ENCODE assay signal across 8 mouse cellular contexts in the genomic region with DNA sequence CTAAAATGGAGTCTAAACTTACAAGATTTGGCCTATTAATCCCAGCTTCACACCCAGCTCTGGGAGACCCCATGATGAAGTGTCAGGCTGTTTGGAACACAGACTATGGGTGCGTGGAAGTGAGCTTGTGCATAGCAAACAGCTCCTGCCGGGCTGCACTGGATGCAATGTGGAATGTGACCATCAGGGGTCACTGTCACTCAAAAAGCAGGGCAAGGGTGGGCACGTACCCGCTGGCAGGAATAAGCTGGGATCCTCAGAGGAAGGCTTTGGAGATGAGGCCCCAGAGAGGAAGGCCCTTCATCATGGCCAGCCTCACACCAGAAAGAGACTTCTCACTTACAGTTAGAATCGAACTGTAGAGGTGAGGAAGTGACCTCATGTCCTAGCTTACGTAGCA. TPM values are rescaled to one million over a fixed set of nuclear protein-coding genes. Genes with fewer than 3 reads are reported as not detected.
A peak's percentile ranks its signal among the peaks of the same experiment; 100 is the strongest.
DNase-seq lines count a peak whose midpoint lies in the region; ATAC-seq and TF ChIP-seq lines count a peak whose summit lies in the region.

No protein-coding gene starts in this region.

- no peak overlapping the region for H3K27ac ChIP-seq in kidney, postnatal 0 days

- H3K27me3 ChIP-seq in kidney, postnatal 0 days (ENCODE audit: insufficient read depth, low read length) = no peaks in the 10 kb centered on the region

- peak; percentile 16 for DNase-seq in cerebellum, adult 11-12 months
- no peak for DNase-seq in cerebellum, adult 9-11 months
- peak; percentile 38 for DNase-seq in 3134 (ENCODE audit: extremely low read depth, insufficient read length, low spot score)
- DNase-seq in adrenal gland, postnatal 14 days = peak; percentile 66
- no peak for DNase-seq in kidney, postnatal 0 days (ENCODE audit: low spot score)
- DNase-seq in right cerebral cortex, postnatal 14 days = peak; percentile 40

- H3K9ac ChIP-seq in kidney, postnatal 0 days (ENCODE audit: low read depth, low read length) = no peak overlapping the region

- H3K4me3 ChIP-seq in kidney, postnatal 0 days (replicated peaks; ENCODE audit: low read depth, low read length) = no peak overlapping the region

- no peaks in the 10 kb centered on the region for H3K4me1 ChIP-seq in kidney, postnatal 0 days (replicated peaks; ENCODE audit: insufficient read depth, low read length)

- no peak overlapping the region for H3K4me2 ChIP-seq in kidney, postnatal 0 days (ENCODE audit: low read length)

- 0 out of 2 replicates have a peak, but pooled peaks have one; percentile 38 for ATAC-seq in erythroblast, adult 5-6 weeks (replicated peaks; ENCODE audit: low FRiP score, poor library complexity, severe bottlenecking)
- ATAC-seq in kidney, postnatal 0 days (replicated peaks; ENCODE audit: low FRiP score, low read depth) = peak; percentile 40; the same call in 1 of the 2 replicates
- ATAC-seq in megakaryocyte, adult 5-6 weeks (ENCODE audit: poor library complexity, severe bottlenecking) = peak; percentile 77

- no peaks in the 10 kb centered on the region for H3K9me3 ChIP-seq in kidney, postnatal 0 days (replicated peaks; ENCODE audit: low read length)

- H3K36me3 ChIP-seq in kidney, postnatal 0 days (ENCODE audit: insufficient read depth, low read length) = no peaks in the 10 kb centered on the region

- WGBS in kidney, postnatal 0 days = 19% methylated on average over 6 of the region's 6 CpGs

- TF ChIP-seq CTCF in kidney, postnatal 0 days (IDR thresholded peaks at IDR 0.05; ENCODE audit: low read depth) = peak; percentile 77

RNA-seq across cellular contexts. Expression of a gene that starts 23.9 kb away (rescaled TPM):
- total RNA-seq in adrenal gland, postnatal 14 days (2021) = 1.6 and 2.4 TPM in 2 replicates
- not detected in 2 replicates for total RNA-seq in erythroblast, adult 5-6 weeks (2015; ENCODE audit: low replicate concordance)
- not detected in 2 replicates for total RNA-seq in erythroblast, adult 5-6 weeks (2017; ENCODE audit: low replicate concordance)
- 24.5 and 27.1 TPM in 2 replicates for polyA plus RNA-seq in kidney, postnatal 0 days (2015; fragmentation: Nextera tagmentation; extraction: Ambion mirVana)
- 1.0 and 1.4 TPM in 2 replicates for total RNA-seq in megakaryocyte, adult 5-6 weeks (2015)
- 0.07 and 0.53 TPM in 2 replicates for total RNA-seq in megakaryocyte, adult 5-6 weeks (2017)

RNA-seq across cellular contexts. Expression of a gene that starts 40.2 kb away (rescaled TPM):
- 8.2 and 8.5 TPM in 2 replicates for total RNA-seq in adrenal gland, postnatal 14 days (2021)
- total RNA-seq in erythroblast, adult 5-6 weeks (2015; ENCODE audit: low replicate concordance) = 2.1 and 3.1 TPM in 2 replicates
- 0.70 and 5.7 TPM in 2 replicates for total RNA-seq in erythroblast, adult 5-6 weeks (2017; ENCODE audit: low replicate concordance)
- 29.0 and 31.1 TPM in 2 replicates for polyA plus RNA-seq in kidney, postnatal 0 days (2015; fragmentation: Nextera tagmentation; extraction: Ambion mirVana)
- 7.8 and 14.8 TPM in 2 replicates for total RNA-seq in megakaryocyte, adult 5-6 weeks (2015)
- total RNA-seq in megakaryocyte, adult 5-6 weeks (2017) = 6.0 and 8.6 TPM in 2 replicates

Comparison
In these comparisons a context has a peak if more than half of its experiments do, and no peak if none do; other contexts are left out.
1. DNase-seq: peak in cerebellum, adult 11-12 months (single experiment), 3134 (single experiment), adrenal gland, postnatal 14 days (single experiment) and right cerebral cortex, postnatal 14 days (single experiment); none in cerebellum, adult 9-11 months (single experiment) and kidney, postnatal 0 days (single experiment).
2. Peak in every context shown above with its lines, with median percentiles within 50 percentile points of each other: ATAC-seq.